Mouse (Mus musculus): ENCODE data around the gene Slc16a1.

GRCm38 (mm10) chr3:104610453-104611230 lies 27.8 kb upstream of the Slc16a1 start:
- no peak for TF ChIP-seq CTCF (IDR thresholded peaks at IDR 0.05; ENCODE audit: extremely low read depth, insufficient read depth, low read length)
- TF ChIP-seq POLR2A (IDR thresholded peaks at IDR 0.05; ENCODE audit: extremely low read depth, insufficient read depth, low read length): no peak

Data from cortical plate, adult 2 months (tissue).